Mouse (Mus musculus) olfactory bulb, adult 2 months (tissue): ENCODE data around the gene Fstl1.

Experiments used
- CTCF ChIP-seq: fragments of 200-500 bp; IDR thresholded peaks from 2 replicates; pipeline ENCODE4 v1.5.1; 2012; ENCODE audit warnings: low read depth, mild to moderate bottlenecking, low read length, moderate library complexity; ENCODE audit not compliant: insufficient read depth
- POLR2A ChIP-seq: fragments of 200-500 bp; IDR thresholded peaks from 2 replicates; pipeline ENCODE4 v1.6.1; 2012; ENCODE audit warnings: mild to moderate bottlenecking, low read depth, low read length, moderate library complexity; ENCODE audit not compliant: insufficient read depth

GRCm38 (mm10) chr16:37807269-37807668 lies 30.6 kb downstream of the Fstl1 start:
- TF ChIP-seq POLR2A (no peak), CTCF (no peak)
